Mouse (Mus musculus): ENCODE results near the gene Olah. TPM values are rescaled to one million over a fixed set of nuclear protein-coding genes. Genes with fewer than 3 reads are reported as not detected.
"Not testable (repeated sequence)": the region's sequence is repeated elsewhere in the genome, so short reads cannot be mapped to it uniquely, and the experiment has no call there.

The Olah gene
- polyA plus RNA-seq (2015; fragmentation: Nextera tagmentation; extraction: Ambion mirVana): 0.18 and 0.23 TPM in 2 replicates

DNA sequence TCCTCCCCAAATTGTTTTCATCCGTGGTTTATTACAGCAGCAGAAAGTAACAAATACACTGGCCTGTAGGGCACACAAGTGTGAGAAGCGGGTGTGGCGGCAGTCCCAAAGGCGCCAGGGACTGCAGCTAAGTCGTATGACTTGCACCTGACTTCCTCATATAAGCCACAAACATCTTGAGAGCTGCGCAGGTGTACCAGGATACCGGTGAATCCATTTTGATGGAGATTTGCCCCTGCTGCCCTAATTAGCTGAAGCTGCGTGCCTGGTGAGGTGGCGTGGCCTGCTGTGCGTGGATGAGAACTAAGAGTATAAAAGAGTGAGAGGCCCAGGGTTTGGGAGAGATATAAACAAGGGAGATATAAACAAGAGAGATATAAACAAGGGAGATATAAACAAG lies at the start of gene Olah:
Olah (minus strand) TSS at position 101 of the 400 bp plus-strand sequence.
- not testable (repeated sequence) for H3K4me3 ChIP-seq (ENCODE audit: low read depth, low read length); H3K9me3 ChIP-seq (ENCODE audit: control insufficient read depth, low read length); H3K4me1 ChIP-seq (replicated peaks; ENCODE audit: control insufficient read depth, insufficient read depth); H3K36me3 ChIP-seq (ENCODE audit: control insufficient read depth, insufficient read depth, low read length); H3K27ac ChIP-seq (replicated peaks); DNase-seq (ENCODE audit: low spot score); H3K4me2 ChIP-seq (replicated peaks; ENCODE audit: low read depth); ATAC-seq (ENCODE audit: low FRiP score, low TSS enrichment); H3K27me3 ChIP-seq (ENCODE audit: control insufficient read depth, insufficient read depth, low read length); H3K9ac ChIP-seq (ENCODE audit: low read length)
- WGBS: 61% methylated on average over 10 of the region's 10 CpGs

DNA sequence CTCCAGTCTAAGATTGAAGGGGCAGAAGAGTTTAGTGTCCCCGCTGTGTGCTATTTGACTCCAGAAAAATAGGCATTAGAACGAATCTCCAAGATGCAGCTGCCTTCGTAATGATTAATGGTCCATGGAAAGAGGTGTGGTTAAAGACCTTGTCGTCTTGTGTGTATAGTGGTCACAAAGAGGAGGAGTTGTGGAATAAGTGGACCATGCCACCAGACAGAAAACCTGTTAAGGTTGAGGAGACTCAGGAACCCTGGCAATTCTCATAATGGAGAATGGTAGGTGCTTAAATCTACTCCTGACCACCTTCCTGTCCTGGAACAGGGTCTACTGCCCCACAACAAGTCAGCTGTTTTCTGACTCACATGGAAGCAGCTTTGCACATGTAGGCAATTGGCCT lies 49.0 kb upstream of the Olah start:
- H3K36me3 ChIP-seq (ENCODE audit: control insufficient read depth, insufficient read depth, low read length): no peaks in the 10 kb centered on the region
- no peak overlapping the region for H3K4me2 ChIP-seq (replicated peaks; ENCODE audit: low read depth)
- H3K4me3 ChIP-seq (ENCODE audit: low read depth, low read length): no peak overlapping the region
- WGBS: 64% methylated on average over 4 of the region's 4 CpGs
- no peak overlapping the region for H3K9ac ChIP-seq (ENCODE audit: low read length)
- no peaks in the 10 kb centered on the region for H3K4me1 ChIP-seq (replicated peaks; ENCODE audit: control insufficient read depth, insufficient read depth)
- TF ChIP-seq CTCF (IDR thresholded peaks at IDR 0.05; ENCODE audit: low read depth) (no peak), EP300 (optimal IDR thresholded peaks at IDR 0.05) (no peak)
- no peak overlapping the region for H3K27ac ChIP-seq (replicated peaks)
- ATAC-seq (ENCODE audit: low FRiP score, low TSS enrichment) (no peak), DNase-seq (ENCODE audit: low spot score) (no peak)
- H3K27me3 ChIP-seq (ENCODE audit: control insufficient read depth, insufficient read depth, low read length): no peaks in the 10 kb centered on the region
- no peaks in the 10 kb centered on the region for H3K9me3 ChIP-seq (ENCODE audit: control insufficient read depth, low read length)

DNA sequence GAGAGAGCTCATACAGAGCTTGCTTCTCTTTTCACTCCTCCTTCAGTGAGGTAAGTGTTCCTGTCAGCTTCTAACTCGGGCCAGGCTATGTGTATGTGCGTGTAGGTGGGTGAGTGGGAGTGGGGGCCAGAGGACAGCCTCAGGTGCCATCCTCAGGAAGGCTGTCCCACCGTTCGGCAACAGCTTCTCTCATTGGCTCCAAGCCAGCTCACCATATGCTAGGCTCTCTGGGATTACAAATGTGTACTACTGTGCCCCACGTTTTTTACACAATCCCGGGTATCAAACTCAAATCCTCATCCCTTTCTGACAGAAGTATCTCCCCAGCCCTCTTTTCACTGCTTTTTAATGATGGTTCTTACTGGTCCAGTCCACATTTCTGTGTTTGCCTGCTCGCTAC lies 47.2 kb upstream of the Olah start:
- Histone ChIP-seq H3K4me2 (replicated peaks; ENCODE audit: low read depth) (no peak overlapping the region), H3K9ac (ENCODE audit: low read length) (no peak overlapping the region), H3K27ac (replicated peaks) (no peak overlapping the region), H3K36me3 (ENCODE audit: control insufficient read depth, insufficient read depth, low read length) (no peaks in the 10 kb centered on the region), H3K4me3 (ENCODE audit: low read depth, low read length) (no peak overlapping the region), H3K27me3 (ENCODE audit: control insufficient read depth, insufficient read depth, low read length) (no peaks in the 10 kb centered on the region), H3K4me1 (replicated peaks; ENCODE audit: control insufficient read depth, insufficient read depth) (no peaks in the 10 kb centered on the region), H3K9me3 (ENCODE audit: control insufficient read depth, low read length) (no peaks in the 10 kb centered on the region)
- ATAC-seq (ENCODE audit: low FRiP score, low TSS enrichment) (no peak), DNase-seq (ENCODE audit: low spot score) (no peak)
- TF ChIP-seq CTCF (IDR thresholded peaks at IDR 0.05; ENCODE audit: low read depth) (no peak), EP300 (optimal IDR thresholded peaks at IDR 0.05) (no peak)
- 61% methylated on average over 7 of the region's 7 CpGs for WGBS

DNA sequence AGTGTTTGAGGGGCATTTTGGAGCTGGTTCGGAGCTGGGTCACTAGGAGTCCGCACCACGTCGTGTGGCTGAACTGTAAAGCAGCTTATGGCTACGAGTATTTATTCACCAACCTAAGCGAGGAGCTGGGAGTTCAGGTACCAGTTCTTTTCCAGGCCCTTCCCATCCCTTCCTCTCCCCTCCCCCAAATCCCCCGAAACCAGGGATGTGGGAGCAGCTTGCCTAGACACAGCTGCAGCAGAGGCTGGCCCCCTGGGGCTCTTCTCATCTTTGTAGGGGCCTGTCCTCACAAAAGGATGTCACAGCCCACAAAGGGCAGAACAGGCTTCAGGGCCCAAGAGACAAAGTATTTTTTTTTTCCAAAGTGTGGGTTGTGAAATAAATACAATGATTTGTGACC lies 40.9 kb upstream of the Olah start:
- Histone ChIP-seq H3K4me2 (replicated peaks; ENCODE audit: low read depth) (no peak overlapping the region), H3K4me1 (replicated peaks; ENCODE audit: control insufficient read depth, insufficient read depth) (no peaks in the 10 kb centered on the region), H3K9ac (ENCODE audit: low read length) (no peak overlapping the region), H3K36me3 (ENCODE audit: control insufficient read depth, insufficient read depth, low read length) (no peaks in the 10 kb centered on the region), H3K4me3 (ENCODE audit: low read depth, low read length) (no peak overlapping the region), H3K27ac (replicated peaks) (no peak overlapping the region), H3K27me3 (ENCODE audit: control insufficient read depth, insufficient read depth, low read length) (no peaks in the 10 kb centered on the region), H3K9me3 (ENCODE audit: control insufficient read depth, low read length) (no peaks in the 10 kb centered on the region)
- WGBS: 62% methylated on average over 7 of the region's 7 CpGs
- no peak for DNase-seq (ENCODE audit: low spot score)
- no peak for TF ChIP-seq EP300 (optimal IDR thresholded peaks at IDR 0.05)
- TF ChIP-seq CTCF (IDR thresholded peaks at IDR 0.05; ENCODE audit: low read depth): no peak
- ATAC-seq (ENCODE audit: low FRiP score, low TSS enrichment): no peak

DNA sequence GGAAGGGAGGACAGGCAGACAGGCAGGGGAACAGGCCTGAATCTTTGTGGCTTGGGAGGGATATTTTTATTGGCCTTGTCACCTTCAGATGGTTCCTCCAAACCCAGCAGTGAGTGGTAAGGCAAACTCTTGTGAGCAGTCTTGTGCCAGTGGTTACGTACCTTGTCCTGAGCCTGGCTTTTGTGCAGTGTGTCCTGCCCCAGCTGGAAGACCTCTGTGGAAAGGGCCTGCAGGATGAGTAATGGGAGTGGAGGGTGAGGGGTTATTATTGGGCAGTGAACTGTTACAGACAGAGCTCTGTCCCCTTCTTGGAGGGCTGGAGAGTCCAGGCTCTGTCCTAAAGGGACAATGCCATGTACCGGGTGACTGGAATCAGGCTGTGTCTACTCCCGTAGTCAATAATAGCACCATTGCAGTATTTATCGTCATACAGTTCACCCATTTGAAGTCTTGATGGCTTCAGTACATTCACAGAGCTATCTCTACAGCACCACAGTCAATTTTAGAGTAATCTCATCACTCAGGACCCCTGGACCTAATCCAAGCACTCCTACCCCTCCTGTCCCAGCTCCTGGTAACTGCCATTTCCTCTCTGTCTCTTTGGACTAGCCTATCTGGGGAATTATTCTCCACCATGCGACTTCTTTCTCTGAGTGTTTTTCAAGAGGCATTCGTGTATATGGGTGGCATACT lies 38.5 kb upstream of the Olah start:
- no peak for TF ChIP-seq EP300 (optimal IDR thresholded peaks at IDR 0.05)
- no peaks in the 10 kb centered on the region for H3K9me3 ChIP-seq (ENCODE audit: control insufficient read depth, low read length)
- WGBS: 89% methylated on average over 6 of the region's 6 CpGs

DNA sequence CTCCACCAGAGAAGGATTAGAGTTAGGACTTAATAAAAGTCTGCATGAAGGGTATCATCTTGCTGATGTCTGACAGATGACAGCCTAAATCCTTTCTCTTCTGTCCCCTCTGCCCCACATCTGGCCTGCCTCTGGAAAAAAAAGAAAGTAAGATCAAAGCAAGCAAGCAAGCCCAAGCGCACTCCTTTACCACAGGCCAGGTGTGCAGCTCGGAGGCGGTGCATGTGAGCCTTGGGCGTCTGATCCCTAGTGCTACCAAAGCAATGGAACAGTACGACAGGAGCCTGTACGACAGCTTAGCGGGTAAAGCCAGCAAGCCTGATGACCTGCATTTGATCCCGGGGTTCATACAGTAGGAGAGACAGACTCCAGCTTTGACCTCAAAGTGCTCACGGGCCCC lies 33.9 kb upstream of the Olah start:
- no peaks in the 10 kb centered on the region for H3K9me3 ChIP-seq (ENCODE audit: control insufficient read depth, low read length)
- DNase-seq (ENCODE audit: low spot score): no peak
- H3K4me3 ChIP-seq (ENCODE audit: low read depth, low read length): no peak overlapping the region
- H3K4me1 ChIP-seq (replicated peaks; ENCODE audit: control insufficient read depth, insufficient read depth): no peaks in the 10 kb centered on the region
- WGBS: 67% methylated on average over 9 of the region's 9 CpGs
- no peak for ATAC-seq (ENCODE audit: low FRiP score, low TSS enrichment)
- no peak overlapping the region for H3K9ac ChIP-seq (ENCODE audit: low read length)
- H3K4me2 ChIP-seq (replicated peaks; ENCODE audit: low read depth): no peak overlapping the region
- TF ChIP-seq EP300 (optimal IDR thresholded peaks at IDR 0.05): no peak
- H3K36me3 ChIP-seq (ENCODE audit: control insufficient read depth, insufficient read depth, low read length): no peaks in the 10 kb centered on the region
- H3K27ac ChIP-seq (replicated peaks): no peak overlapping the region
- H3K27me3 ChIP-seq (ENCODE audit: control insufficient read depth, insufficient read depth, low read length): no peaks in the 10 kb centered on the region

More for the DNA sequence above, 38.5 kb upstream of the Olah start:
- H3K36me3 ChIP-seq (ENCODE audit: control insufficient read depth, insufficient read depth, low read length): no peaks in the 10 kb centered on the region
- H3K4me1 ChIP-seq (replicated peaks; ENCODE audit: control insufficient read depth, insufficient read depth): no peaks in the 10 kb centered on the region
- no peaks in the 10 kb centered on the region for H3K27me3 ChIP-seq (ENCODE audit: control insufficient read depth, insufficient read depth, low read length)
- H3K4me3 ChIP-seq (ENCODE audit: low read depth, low read length): no peak overlapping the region
- no peak overlapping the region for H3K4me2 ChIP-seq (replicated peaks; ENCODE audit: low read depth)
- no peak overlapping the region for H3K27ac ChIP-seq (replicated peaks)
- no peak for ATAC-seq (ENCODE audit: low FRiP score, low TSS enrichment)
- no peak for DNase-seq (ENCODE audit: low spot score)
- H3K9ac ChIP-seq (ENCODE audit: low read length): no peak overlapping the region

All from stomach, postnatal 0 days (tissue).